Mouse (Mus musculus) CD4-positive, CD25-positive, alpha-beta regulatory T cell (primary cell): ENCODE data around the gene Gm21292. TPM values are rescaled to one million over a fixed set of nuclear protein-coding genes. Genes with fewer than 3 reads are reported as not detected.

Experiments used
- polyA plus RNA-seq: library from polyadenylated mRNA; unstranded; fragments of 100-300 nt; shearing (Covaris generic); gene quantifications from one replicate; pipeline ENCODE4 v1.2.1, GENCODE M21; 2017

The Gm21292 gene
- polyA plus RNA-seq: not detected

DNA sequence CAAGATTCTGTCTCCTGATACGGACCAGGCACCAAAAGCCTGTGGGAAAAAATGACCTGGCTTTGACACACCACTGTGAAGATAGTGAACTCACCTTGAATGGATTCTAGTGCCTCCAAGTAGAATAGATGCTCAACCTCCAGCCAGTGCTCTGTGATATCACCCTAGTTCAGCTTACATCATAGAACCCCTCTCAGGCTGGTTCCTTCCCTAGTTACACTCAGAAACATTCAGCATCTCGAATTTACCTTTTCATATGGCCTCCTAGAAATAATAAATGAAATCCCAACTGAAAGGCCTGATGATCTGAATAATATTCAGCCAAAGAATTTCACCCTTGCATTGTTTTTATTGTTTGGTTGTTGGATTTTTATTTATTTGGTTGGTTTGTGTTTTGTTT lies at the start of gene Gm21292:
Gene Gm21292 (minus strand): TSS at position 101 of the 400 bp plus-strand sequence.

Other genes starting within 250 kb of the Gm21292 start
- gene Gm21721, start 68.3 kb upstream of the Gm21292 start, polyA plus RNA-seq: not detected
- gene Gm21812, start 213.3 kb upstream of the Gm21292 start, polyA plus RNA-seq: not detected